Mouse (Mus musculus): ENCODE data around the gene Gja8. TPM values are rescaled to one million over a fixed set of nuclear protein-coding genes. Genes with fewer than 3 reads are reported as not detected.

The Gja8 gene
- polyA plus RNA-seq (2014; fragmentation: Nextera tagmentation; extraction: Ambion mirVana), result not detected in 2 replicates

- H3K4me3 ChIP-seq (ENCODE audit: low read depth, low read length), result no peak within 1 kb of the TSS
- H3K27ac ChIP-seq (ENCODE audit: low read depth, low read length), result no peak within 1 kb of the TSS
- H3K4me2 ChIP-seq, result no peak within 1 kb of the TSS
- no peaks in the 10 kb centered on the region for H3K27me3 ChIP-seq (replicated peaks; ENCODE audit: control insufficient read depth, insufficient read depth, low read length)
- H3K9me3 ChIP-seq (ENCODE audit: control insufficient read depth, low read length), result no peaks in the 10 kb centered on the region
- no peak for ATAC-seq (replicated peaks; ENCODE audit: low FRiP score)
- no peak within 1 kb of the TSS for H3K9ac ChIP-seq (ENCODE audit: low read depth, low read length)
- no peaks in the 10 kb centered on the region for H3K4me1 ChIP-seq (replicated peaks; ENCODE audit: control insufficient read depth, insufficient read depth, low read length)
- H3K36me3 ChIP-seq (ENCODE audit: control insufficient read depth, insufficient read depth, low read length), result no peaks in the 10 kb centered on the region
- 70% methylated on average over 6 of the region's 6 CpGs for WGBS
- no peak for DNase-seq (ENCODE audit: low spot score)
Measured at GRCm38 (mm10) chr3:96925920-96926319, at the start of gene Gja8. Gene Gja8, minus strand, starts transcription at chr3:96926020.

- no peaks in the 10 kb centered on the region for H3K36me3 ChIP-seq (ENCODE audit: control insufficient read depth, insufficient read depth, low read length)
- H3K27me3 ChIP-seq (replicated peaks; ENCODE audit: control insufficient read depth, insufficient read depth, low read length), result no peaks in the 10 kb centered on the region
Measured at GRCm38 (mm10) chr3:96974467-96974866, 48.6 kb upstream of the Gja8 start.

GRCm38 (mm10) chr3:96970986-96971385 is 45.2 kb upstream of the Gja8 start:
- 4% methylated on average over 7 of the region's 7 CpGs for WGBS
- ATAC-seq (replicated peaks; ENCODE audit: low FRiP score), result no peak; the same call in 1 of the 2 replicates

More at GRCm38 (mm10) chr3:96974467-96974866, 48.6 kb upstream of the Gja8 start:
- WGBS, result 87% methylated on average over 7 of the region's 7 CpGs
- peaks cover 4% of the 10 kb centered on the region for H3K4me1 ChIP-seq (replicated peaks; ENCODE audit: control insufficient read depth, insufficient read depth, low read length)
- no peak overlapping the region for H3K4me3 ChIP-seq (ENCODE audit: low read depth, low read length)
- no peak for ATAC-seq (replicated peaks; ENCODE audit: low FRiP score)
- no peaks in the 10 kb centered on the region for H3K9me3 ChIP-seq (ENCODE audit: control insufficient read depth, low read length)
- no peak overlapping the region for H3K9ac ChIP-seq (ENCODE audit: low read depth, low read length)
- H3K4me2 ChIP-seq, result no peak overlapping the region
- no peak for DNase-seq (ENCODE audit: low spot score)
- H3K27ac ChIP-seq (ENCODE audit: low read depth, low read length), result no peak overlapping the region

GRCm38 (mm10) chr3:96963088-96964034 is 37.5 kb upstream of the Gja8 start:
- Histone ChIP-seq H3K27me3 (replicated peaks; ENCODE audit: control insufficient read depth, insufficient read depth, low read length) (no peaks in the 10 kb centered on the region), H3K27ac (ENCODE audit: low read depth, low read length) (no peak overlapping the region), H3K4me2 (no peak overlapping the region), H3K4me3 (ENCODE audit: low read depth, low read length) (no peak overlapping the region), H3K9me3 (ENCODE audit: control insufficient read depth, low read length) (no peaks in the 10 kb centered on the region), H3K36me3 (ENCODE audit: control insufficient read depth, insufficient read depth, low read length) (no peaks in the 10 kb centered on the region), H3K4me1 (replicated peaks; ENCODE audit: control insufficient read depth, insufficient read depth, low read length) (no peaks in the 10 kb centered on the region), H3K9ac (ENCODE audit: low read depth, low read length) (no peak overlapping the region)
- 69% methylated on average over 12 of the region's 12 CpGs for WGBS
- ATAC-seq (replicated peaks; ENCODE audit: low FRiP score) (no peak), DNase-seq (ENCODE audit: low spot score) (no peak)

More at GRCm38 (mm10) chr3:96970986-96971385, 45.2 kb upstream of the Gja8 start:
- H3K9ac ChIP-seq (ENCODE audit: low read depth, low read length), result no peak overlapping the region
- H3K4me3 ChIP-seq (ENCODE audit: low read depth, low read length), result no peak overlapping the region
- no peak overlapping the region for H3K4me2 ChIP-seq
- H3K27ac ChIP-seq (ENCODE audit: low read depth, low read length), result no peak overlapping the region
- no peak for DNase-seq (ENCODE audit: low spot score)
- H3K9me3 ChIP-seq (ENCODE audit: control insufficient read depth, low read length), result no peaks in the 10 kb centered on the region
- peaks cover 4% of the 10 kb centered on the region for H3K4me1 ChIP-seq (replicated peaks; ENCODE audit: control insufficient read depth, insufficient read depth, low read length)
- no peaks in the 10 kb centered on the region for H3K36me3 ChIP-seq (ENCODE audit: control insufficient read depth, insufficient read depth, low read length)
- H3K27me3 ChIP-seq (replicated peaks; ENCODE audit: control insufficient read depth, insufficient read depth, low read length), result no peaks in the 10 kb centered on the region

- Histone ChIP-seq H3K4me3 (ENCODE audit: low read depth, low read length) (no peak overlapping the region), H3K4me2 (no peak overlapping the region), H3K27ac (ENCODE audit: low read depth, low read length) (no peak overlapping the region), H3K9me3 (ENCODE audit: control insufficient read depth, low read length) (no peaks in the 10 kb centered on the region), H3K36me3 (ENCODE audit: control insufficient read depth, insufficient read depth, low read length) (no peaks in the 10 kb centered on the region), H3K4me1 (replicated peaks; ENCODE audit: control insufficient read depth, insufficient read depth, low read length) (no peaks in the 10 kb centered on the region), H3K27me3 (replicated peaks; ENCODE audit: control insufficient read depth, insufficient read depth, low read length) (no peaks in the 10 kb centered on the region), H3K9ac (ENCODE audit: low read depth, low read length) (no peak overlapping the region)
- ATAC-seq (replicated peaks; ENCODE audit: low FRiP score), result no peak
- DNase-seq (ENCODE audit: low spot score), result no peak
- WGBS, result 20% methylated on average over 8 of the region's 8 CpGs
Measured at GRCm38 (mm10) chr3:96960597-96960996, 34.8 kb upstream of the Gja8 start.

- no peak overlapping the region for H3K4me2 ChIP-seq
- no peaks in the 10 kb centered on the region for H3K36me3 ChIP-seq (ENCODE audit: control insufficient read depth, insufficient read depth, low read length)
- H3K9me3 ChIP-seq (ENCODE audit: control insufficient read depth, low read length), result no peaks in the 10 kb centered on the region
- DNase-seq (ENCODE audit: low spot score), result no peak
- H3K27ac ChIP-seq (ENCODE audit: low read depth, low read length), result no peak overlapping the region
- H3K9ac ChIP-seq (ENCODE audit: low read depth, low read length), result no peak overlapping the region
- H3K27me3 ChIP-seq (replicated peaks; ENCODE audit: control insufficient read depth, insufficient read depth, low read length), result no peaks in the 10 kb centered on the region
- 50% methylated on average over 14 of the region's 14 CpGs for WGBS
- no peak; the same call in 1 of the 2 replicates for ATAC-seq (replicated peaks; ENCODE audit: low FRiP score)
- H3K4me3 ChIP-seq (ENCODE audit: low read depth, low read length), result no peak overlapping the region
- H3K4me1 ChIP-seq (replicated peaks; ENCODE audit: control insufficient read depth, insufficient read depth, low read length), result no peaks in the 10 kb centered on the region; the same call in 1 of the 2 replicates
Measured at GRCm38 (mm10) chr3:96953489-96954233, 27.8 kb upstream of the Gja8 start.

GRCm38 (mm10) chr3:96942706-96943105 is 16.9 kb upstream of the Gja8 start:
- no peak for DNase-seq (ENCODE audit: low spot score)
- Histone ChIP-seq H3K27me3 (replicated peaks; ENCODE audit: control insufficient read depth, insufficient read depth, low read length) (no peaks in the 10 kb centered on the region), H3K4me3 (ENCODE audit: low read depth, low read length) (no peak overlapping the region), H3K36me3 (ENCODE audit: control insufficient read depth, insufficient read depth, low read length) (no peaks in the 10 kb centered on the region), H3K9me3 (ENCODE audit: control insufficient read depth, low read length) (no peaks in the 10 kb centered on the region), H3K4me2 (no peak overlapping the region), H3K27ac (ENCODE audit: low read depth, low read length) (no peak overlapping the region), H3K9ac (ENCODE audit: low read depth, low read length) (no peak overlapping the region), H3K4me1 (replicated peaks; ENCODE audit: control insufficient read depth, insufficient read depth, low read length) (no peaks in the 10 kb centered on the region)
- 57% methylated on average over 2 of the region's 2 CpGs for WGBS
- no peak for ATAC-seq (replicated peaks; ENCODE audit: low FRiP score)

GRCm38 (mm10) chr3:96938738-96939137 is 12.9 kb upstream of the Gja8 start:
- Histone ChIP-seq H3K27ac (ENCODE audit: low read depth, low read length) (no peak overlapping the region), H3K9me3 (ENCODE audit: control insufficient read depth, low read length) (no peaks in the 10 kb centered on the region), H3K36me3 (ENCODE audit: control insufficient read depth, insufficient read depth, low read length) (no peaks in the 10 kb centered on the region), H3K9ac (ENCODE audit: low read depth, low read length) (no peak overlapping the region), H3K4me1 (replicated peaks; ENCODE audit: control insufficient read depth, insufficient read depth, low read length) (no peaks in the 10 kb centered on the region), H3K27me3 (replicated peaks; ENCODE audit: control insufficient read depth, insufficient read depth, low read length) (no peaks in the 10 kb centered on the region; the same call in 1 of the 2 replicates), H3K4me3 (ENCODE audit: low read depth, low read length) (no peak overlapping the region), H3K4me2 (no peak overlapping the region)
- DNase-seq (ENCODE audit: low spot score) (peak; percentile 69), ATAC-seq (replicated peaks; ENCODE audit: low FRiP score) (no peak)
- WGBS, result 11% methylated on average over 11 of the region's 11 CpGs

Measured in liver, embryonic 11.5 days (tissue).